Mouse (Mus musculus): ENCODE results near the gene Kcna3.

Gene Kcna3

GRCm38 (mm10) chr3:107065510-107066095, 29.6 kb downstream of the Kcna3 start:
- DNase-seq: no peak

- DNase-seq: no peak
Measured at GRCm38 (mm10) chr3:107066165-107066850, 30.3 kb downstream of the Kcna3 start.

- no peak for DNase-seq
Measured at GRCm38 (mm10) chr3:107067245-107067644, 31.3 kb downstream of the Kcna3 start.

GRCm38 (mm10) chr3:107073863-107074262, 37.9 kb downstream of the Kcna3 start:
- no peak for DNase-seq

GRCm38 (mm10) chr3:107075705-107076104, 39.7 kb downstream of the Kcna3 start:
- no peak for DNase-seq

- DNase-seq: no peak
Measured at GRCm38 (mm10) chr3:107076658-107077057, 40.7 kb downstream of the Kcna3 start.

- DNase-seq: no peak
Measured at GRCm38 (mm10) chr3:107077101-107077500, 41.1 kb downstream of the Kcna3 start.

- no peak for DNase-seq
Measured at GRCm38 (mm10) chr3:107080803-107081202, 44.8 kb downstream of the Kcna3 start.

GRCm38 (mm10) chr3:107081227-107081626, 45.3 kb downstream of the Kcna3 start:
- DNase-seq: peak; percentile 21

- DNase-seq: no peak
Measured at GRCm38 (mm10) chr3:107084586-107084985, 48.6 kb downstream of the Kcna3 start.

- no peak for DNase-seq
Measured at GRCm38 (mm10) chr3:107087410-107087809, 51.4 kb downstream of the Kcna3 start.
